In the genomic region with DNA sequence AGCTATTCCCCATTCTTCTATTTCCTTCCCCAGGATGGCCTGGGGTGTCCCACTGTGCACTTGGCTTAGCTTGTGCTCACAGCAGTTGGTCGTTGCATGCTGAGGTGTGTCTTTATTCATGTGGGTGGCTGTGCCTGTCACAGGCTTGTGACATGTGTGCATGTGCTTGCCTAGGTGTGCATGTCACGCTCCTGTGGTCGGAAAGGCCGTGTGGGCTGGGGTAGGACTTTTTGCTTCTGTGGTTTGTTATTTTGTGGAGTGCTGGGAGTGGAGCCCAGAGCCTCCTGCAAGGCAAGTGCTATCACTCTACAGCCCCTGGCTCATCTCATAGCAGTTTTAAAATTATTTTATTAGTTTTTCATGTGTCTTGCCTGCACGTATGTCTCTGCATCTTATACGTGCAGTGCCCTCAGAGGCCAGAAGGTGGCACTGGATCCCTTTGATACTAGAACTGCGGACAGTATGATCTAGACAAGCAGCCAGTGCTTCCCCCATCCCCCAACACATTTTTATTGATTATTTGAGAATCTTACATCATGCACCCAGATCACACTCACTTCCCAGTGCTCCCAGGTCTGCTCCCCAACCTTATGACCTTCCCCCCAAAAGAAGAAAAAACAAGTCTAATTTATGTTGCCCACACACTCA, we compare ENCODE assay signal across 9 mouse cellular contexts. TPM values are rescaled to one million over a fixed set of nuclear protein-coding genes. Genes with fewer than 3 reads are reported as not detected.
A peak's percentile ranks its signal among the peaks of the same experiment; 100 is the strongest.
DNase-seq lines count a peak whose midpoint lies in the region; ATAC-seq and TF ChIP-seq lines count a peak whose summit lies in the region.
"Had no signal": no experiment of that assay in that cellular context is flagged by ENCODE, and none has a peak within 500 bp of the region (broad histone marks: within the 10 kb centered on the region; RNA-seq: fewer than 3 reads in every experiment).

No protein-coding gene starts in this region.

- no peak overlapping the region for H3K9ac ChIP-seq in forebrain, embryonic 14.5 days (ENCODE audit: low read length)
- H3K9ac ChIP-seq in lung, postnatal 0 days (replicated peaks; ENCODE audit: low read depth): no peak overlapping the region
- H3K9ac ChIP-seq: limb, embryonic 13.5 days had no signal

- H3K9me3 ChIP-seq in forebrain, embryonic 14.5 days (replicated peaks; ENCODE audit: control insufficient read depth, low read length): no peaks in the 10 kb centered on the region
- H3K9me3 ChIP-seq in lung, postnatal 0 days (ENCODE audit: low read length): no peaks in the 10 kb centered on the region
- H3K9me3 ChIP-seq: limb, embryonic 13.5 days had no signal

- no peak overlapping the region for H3K27ac ChIP-seq in forebrain, embryonic 14.5 days (ENCODE audit: low read depth, low read length)
- H3K27ac ChIP-seq in lung, postnatal 0 days (ENCODE audit: low read length): no peak overlapping the region
- H3K27ac ChIP-seq: limb, embryonic 13.5 days had no signal

- TF ChIP-seq CTCF in lung, postnatal 0 days (IDR thresholded peaks at IDR 0.05): peak; percentile 80

- 51% methylated on average over 7 of the region's 7 CpGs for WGBS in forebrain, embryonic 14.5 days
- WGBS in lung, postnatal 0 days: 51% methylated on average over 7 of the region's 7 CpGs

- peak; percentile 55 for DNase-seq in gastrocnemius, adult 18-20 months (ENCODE audit: low spot score)
- DNase-seq in gastrocnemius, postnatal 25 days: no peak
- DNase-seq in CD4-positive helper T cell, adult 2 months (ENCODE audit: low read depth, low spot score): peak; percentile 80
- peak; percentile 64 for DNase-seq in brain, adult 2 months (ENCODE audit: low read depth, low spot score)
- DNase-seq in forebrain, embryonic 14.5 days (ENCODE audit: low spot score): peak; percentile 74
- peak; percentile 52 to 83 for DNase-seq in kidney, adult 8-10 months
- peak; percentile 52 for DNase-seq in lung, postnatal 0 days (ENCODE audit: low spot score)
- peak; percentile 45 to 78 for DNase-seq in spleen, adult 18-20 months

- peaks cover 6% of the 10 kb centered on the region for H3K4me1 ChIP-seq in forebrain, embryonic 14.5 days (ENCODE audit: control insufficient read depth, insufficient read depth, low read length)
- no peaks in the 10 kb centered on the region; the same call in 1 of the 2 replicates for H3K4me1 ChIP-seq in lung, postnatal 0 days (ENCODE audit: insufficient read depth, low read depth, low read length)

- no peak overlapping the region for H3K4me3 ChIP-seq in forebrain, embryonic 14.5 days (ENCODE audit: low read depth, low read length)
- no peak overlapping the region for H3K4me3 ChIP-seq in lung, postnatal 0 days (ENCODE audit: low read depth, low read length)
- H3K4me3 ChIP-seq: limb, embryonic 13.5 days had no signal

- H3K4me2 ChIP-seq in forebrain, embryonic 14.5 days (ENCODE audit: low read length): no peak overlapping the region
- H3K4me2 ChIP-seq in lung, postnatal 0 days (replicated peaks; ENCODE audit: low read depth, low read length): no peak overlapping the region
- H3K4me2 ChIP-seq: limb, embryonic 13.5 days had no signal

- no peaks in the 10 kb centered on the region for H3K36me3 ChIP-seq in forebrain, embryonic 14.5 days (ENCODE audit: control insufficient read depth, insufficient read depth, low read length)
- no peaks in the 10 kb centered on the region for H3K36me3 ChIP-seq in lung, postnatal 0 days (ENCODE audit: insufficient read depth, low read length)
- H3K36me3 ChIP-seq: limb, embryonic 13.5 days had no signal

- ATAC-seq in forebrain, embryonic 14.5 days: no peak
- no peak for ATAC-seq in lung, postnatal 0 days

- H3K27me3 ChIP-seq in forebrain, embryonic 14.5 days (replicated peaks; ENCODE audit: control insufficient read depth, insufficient read depth, low read length): no peaks in the 10 kb centered on the region
- H3K27me3 ChIP-seq in lung, postnatal 0 days (replicated peaks; ENCODE audit: insufficient read depth, low read length): no peaks in the 10 kb centered on the region

- TF ChIP-seq EP300 in lung, postnatal 0 days (IDR thresholded peaks at IDR 0.05): no peak

RNA-seq across cellular contexts. Expression of gene Cd82, which starts 49.4 kb away (rescaled TPM):
- 1 to 10 TPM; 8.5 to 9.4 TPM for total RNA-seq in gastrocnemius, adult 18-20 months (2021)
- total RNA-seq in gastrocnemius, postnatal 25 days (2021): 10 to 100 TPM in 1 of 2 experiments, 1 to 10 TPM in 1; 9.1 to 12.0 TPM
- polyA plus RNA-seq in forebrain, embryonic 14.5 days (2014; fragmentation: Nextera tagmentation; extraction: Ambion mirVana): 16.8 and 18.6 TPM in 2 replicates
- 94.1 and 106 TPM in 2 replicates for polyA plus RNA-seq in lung, postnatal 0 days (2015; fragmentation: Nextera tagmentation; extraction: Ambion mirVana)
